Mouse (Mus musculus) heart, embryonic 16.5 days (tissue): Measurements from ENCODE around the gene Prx. TPM values are rescaled to one million over a fixed set of nuclear protein-coding genes. Genes with fewer than 3 reads are reported as not detected.

Experiments
- ATAC-seq: fragments of 200-750 bp; cut with Nextera tagmentation; replicated peaks from 2 replicates; pipeline ENCODE4 v1.8.0; 2017; ENCODE audit warnings: moderate number of reproducible peaks; ENCODE audit not compliant: insufficient read depth, low FRiP score; ENCODE audit errors: extremely low read depth
- H3K27ac ChIP-seq: fragments of 300-500 bp; sonication (generic); 2 replicates; pipeline ENCODE4 v1.5.1; 2014; ENCODE audit warnings: mild to moderate bottlenecking, low read length, control low read depth, moderate library complexity
- H3K27me3 ChIP-seq: fragments of 300-500 bp; sonication (generic); 2 replicates; pipeline ENCODE4 v1.6.1; 2014; ENCODE audit warnings: low read length, mixed read lengths; ENCODE audit not compliant: control insufficient read depth, insufficient read depth
- H3K36me3 ChIP-seq: fragments of 300-500 bp; sonication (generic); 2 replicates; pipeline ENCODE4 v1.6.1; 2014; ENCODE audit not compliant: control insufficient read depth, insufficient read depth
- H3K4me1 ChIP-seq: fragments of 300-500 bp; sonication (generic); 2 replicates; pipeline ENCODE4 v1.6.1; 2014; ENCODE audit warnings: low read length, mixed read lengths; ENCODE audit not compliant: control insufficient read depth, insufficient read depth
- H3K4me2 ChIP-seq: fragments of 300-500 bp; sonication (generic); 2 replicates; pipeline ENCODE4 v1.6.1; 2014; ENCODE audit warnings: low read depth, mild to moderate bottlenecking, control low read depth, low read length
- H3K4me3 ChIP-seq: fragments of 300-500 bp; sonication (generic); 2 replicates; pipeline ENCODE4 v1.5.1; 2014; ENCODE audit warnings: mild to moderate bottlenecking, control low read depth, low read length
- H3K9ac ChIP-seq: fragments of 300-500 bp; sonication (generic); 2 replicates; pipeline ENCODE4 v1.6.1; 2014; ENCODE audit warnings: low read length, control low read depth
- H3K9me3 ChIP-seq: fragments of 300-500 bp; sonication (generic); replicated peaks from 2 replicates; pipeline ENCODE4 v1.6.1; 2016; ENCODE audit warnings: low read length; ENCODE audit not compliant: control insufficient read depth
- WGBS: fragments of 180-500 bp; shearing (Covaris S2); extraction: QIAGEN DNeasy Blood & Tissue Kit; methylation state at CpG from one replicate; pipeline ENCODE4 v1.1.7; 2014; 5-methylcytosine and 5-hydroxymethylcytosine counted together
- polyA plus RNA-seq: library from polyadenylated mRNA; unstranded; fragments of >200 nt; fragmentation: Nextera tagmentation; extraction: Ambion mirVana; gene quantifications from 2 replicates; pipeline ENCODE4 v1.2.1, GENCODE M21; 2015

Prx gene
- polyA plus RNA-seq, 1 experiment from 2014 or later, result 1.7 TPM

DNA sequence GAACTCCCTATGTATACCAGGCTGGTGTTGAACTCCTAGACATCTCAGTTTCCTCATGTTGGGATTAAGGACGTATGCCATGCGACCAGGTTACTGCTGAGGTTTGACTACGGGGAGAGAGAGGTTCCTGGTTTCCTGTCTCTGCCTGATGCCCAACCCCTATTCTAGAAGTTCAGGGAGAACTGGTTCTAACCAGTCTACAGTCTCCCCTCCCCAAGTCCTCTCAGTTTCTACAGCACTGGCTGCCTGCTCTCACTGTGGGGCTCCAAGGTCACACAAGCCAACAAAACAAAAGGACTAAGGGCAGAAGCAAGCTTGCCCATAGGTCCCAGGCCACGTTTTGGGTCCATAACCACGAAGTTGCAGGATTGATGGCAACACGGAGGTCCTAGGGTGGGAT, 50.5 kb downstream of the Prx start:
- Histone ChIP-seq H3K9ac (no peak overlapping the region), H3K27me3 (no peaks in the 10 kb centered on the region), H3K4me1 (peaks cover 8% of the 10 kb centered on the region), H3K27ac (no peak overlapping the region), H3K4me3 (no peak overlapping the region), H3K9me3 (no peaks in the 10 kb centered on the region), H3K36me3 (no peaks in the 10 kb centered on the region), H3K4me2 (no peak overlapping the region)
- WGBS, result 68% methylated on average over 6 of the region's 6 CpGs
- ATAC-seq, result no peak

DNA sequence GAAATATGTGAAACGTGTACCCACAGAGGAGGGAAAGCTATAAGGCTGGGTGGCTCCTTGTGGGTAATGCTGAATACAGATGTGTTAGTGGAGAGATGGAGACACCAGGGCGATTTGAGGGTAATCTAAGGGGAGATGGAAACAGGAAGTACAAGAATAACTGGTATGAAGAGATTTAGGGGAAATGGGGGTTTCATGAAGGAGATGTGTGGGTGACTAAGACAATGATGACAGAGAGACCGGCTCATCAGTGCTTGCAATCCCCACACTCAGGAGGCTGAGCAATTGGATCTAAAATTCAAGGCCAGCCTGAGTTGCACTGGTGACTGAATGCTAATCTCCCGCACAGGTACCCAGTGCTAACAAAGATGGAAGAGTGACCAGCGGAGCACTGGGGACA, 52.9 kb downstream of the Prx start:
- Histone ChIP-seq H3K27ac (no peak overlapping the region), H3K9ac (peak overlapping the region; percentile 82; the same call in 1 of the 2 replicates), H3K9me3 (no peaks in the 10 kb centered on the region), H3K27me3 (no peaks in the 10 kb centered on the region), H3K4me3 (peak overlapping the region; percentile 86), H3K4me2 (peak overlapping the region; percentile 74), H3K36me3 (peaks cover 4% of the 10 kb centered on the region), H3K4me1 (peaks cover 8% of the 10 kb centered on the region)
- 47% methylated on average over 5 of the region's 5 CpGs for WGBS
- no peak for ATAC-seq

DNA sequence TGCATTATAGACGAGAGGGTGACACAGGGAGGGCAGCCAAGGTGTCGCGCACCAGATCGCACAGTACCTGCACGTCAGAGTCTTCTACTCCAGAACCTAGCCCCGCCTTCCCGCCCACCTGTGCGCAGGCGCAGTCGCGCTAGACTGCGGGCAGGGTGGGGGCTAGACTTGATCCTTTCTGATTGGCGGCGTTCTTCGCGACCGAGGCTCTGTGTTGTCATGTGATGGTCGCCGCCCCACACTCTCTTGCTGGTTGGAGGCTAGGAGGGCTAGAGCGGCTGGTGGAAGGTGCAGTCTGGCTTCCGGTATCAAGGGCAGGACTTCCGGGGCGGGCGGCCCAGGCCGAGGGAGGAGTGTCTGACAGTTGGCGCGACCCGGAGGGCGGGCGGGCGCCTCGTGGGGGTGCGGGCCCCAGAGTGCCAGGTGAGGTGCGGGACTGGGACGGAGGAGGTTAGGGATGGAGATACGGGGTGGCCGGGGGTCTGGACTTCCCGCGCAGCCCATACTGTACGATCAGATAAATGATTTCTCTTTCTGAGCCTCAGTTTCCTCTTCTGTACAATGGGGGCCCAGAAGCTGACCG, 53.9 kb downstream of the Prx start, which contains the start of the genes Pld3 and 2310022A10Rik:
Gene Pld3, minus strand, starts transcription at position 288 of the 583 bp plus-strand sequence.
Gene 2310022A10Rik, plus strand, starts transcription at position 303 of the 583 bp plus-strand sequence.
- peak within 1 kb of the TSS; percentile 86 for H3K4me3 ChIP-seq
- under 1% methylated on average over 41 of the region's 41 CpGs for WGBS
- peaks cover 8% of the 10 kb centered on the region for H3K4me1 ChIP-seq
- peak; percentile 99 for ATAC-seq
- peaks cover 4% of the 10 kb centered on the region for H3K36me3 ChIP-seq
- H3K27ac ChIP-seq, result peak within 1 kb of the TSS; percentile 40
- no peaks in the 10 kb centered on the region for H3K9me3 ChIP-seq
- H3K27me3 ChIP-seq, result no peaks in the 10 kb centered on the region
- H3K4me2 ChIP-seq, result peak within 1 kb of the TSS; percentile 74
- H3K9ac ChIP-seq, result peak within 1 kb of the TSS; percentile 82

DNA sequence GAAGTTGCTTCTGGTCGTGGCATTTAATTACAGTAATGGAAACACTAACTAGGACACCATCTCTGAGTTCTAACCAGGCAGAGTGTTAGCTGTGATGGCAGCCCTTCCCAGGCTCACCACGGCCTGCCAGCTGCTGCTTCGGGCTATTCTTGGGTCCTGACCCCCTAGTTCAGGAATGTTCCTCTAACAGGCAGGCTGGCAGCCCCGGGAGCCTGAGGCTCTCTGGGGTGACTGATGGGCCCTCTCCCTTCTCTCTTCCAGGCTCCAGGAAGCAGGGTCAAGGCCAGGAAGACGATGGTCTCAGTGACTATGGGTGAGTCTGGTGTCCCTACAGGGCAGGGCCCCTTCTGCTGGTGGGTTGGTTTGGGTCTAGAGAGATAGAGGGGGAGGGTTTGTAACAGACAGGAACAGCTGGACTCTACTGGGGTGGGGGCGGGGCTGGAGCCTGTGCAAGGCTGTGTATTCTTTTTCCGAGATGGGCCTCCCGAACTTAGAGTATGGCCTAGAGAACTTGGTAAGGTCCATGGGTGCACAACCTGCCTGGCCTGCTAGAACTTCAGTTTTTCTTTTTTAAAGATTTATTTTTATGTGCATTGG, 61.3 kb downstream of the Prx start:
- Histone ChIP-seq H3K36me3 (peaks cover 31% of the 10 kb centered on the region), H3K4me2 (peak overlapping the region; percentile 40)
- peak; percentile 93 for ATAC-seq

DNA sequence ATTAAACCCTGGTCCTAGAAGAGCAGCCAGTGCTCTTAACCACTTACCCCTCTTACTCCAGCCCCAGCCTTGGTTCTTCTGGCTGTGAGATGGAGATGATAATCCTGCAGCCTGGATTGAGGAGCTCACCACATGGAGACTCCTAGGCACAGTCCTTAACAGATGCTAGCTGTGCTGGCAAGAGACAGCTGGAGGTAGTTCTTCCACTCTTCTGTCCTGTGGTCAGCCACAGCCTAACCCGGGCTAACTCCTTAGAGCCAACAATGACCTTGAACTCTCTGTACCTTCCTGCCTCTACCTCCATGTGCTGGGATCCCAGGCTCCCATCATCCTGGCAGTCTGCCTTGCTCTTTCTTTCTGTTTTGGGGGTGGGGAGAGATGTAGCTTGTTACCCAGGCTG, 61.9 kb downstream of the Prx start:
- Histone ChIP-seq H3K27me3 (no peaks in the 10 kb centered on the region), H3K4me3 (peak overlapping the region; percentile 34), H3K36me3 (peaks cover 34% of the 10 kb centered on the region), H3K4me2 (peak overlapping the region; percentile 40), H3K4me1 (peaks cover 9% of the 10 kb centered on the region), H3K27ac (peak overlapping the region; percentile 79), H3K9ac (peak overlapping the region; percentile 16), H3K9me3 (no peaks in the 10 kb centered on the region)
- WGBS, result 79% methylated on average over 1 of the region's 1 CpGs
- ATAC-seq, result peak; percentile 18; the same call in 1 of the 2 replicates

More for the DNA sequence above, 61.3 kb downstream of the Prx start:
- Histone ChIP-seq H3K27ac (peak overlapping the region; percentile 79), H3K27me3 (no peaks in the 10 kb centered on the region), H3K4me1 (peaks cover 9% of the 10 kb centered on the region), H3K9ac (peak overlapping the region; percentile 16), H3K9me3 (no peaks in the 10 kb centered on the region), H3K4me3 (peak overlapping the region; percentile 34)
- WGBS, result 41% methylated on average over 8 of the region's 8 CpGs

Other genes with a start within 250 kb of the Prx start
- gene Numbl, start 240.9 kb upstream of the Prx start, polyA plus RNA-seq, result 8.7 and 10.2 TPM in 2 replicates
- 63.5 and 86.0 TPM in 2 replicates for gene Ltbp4, start 161.6 kb upstream of the Prx start, polyA plus RNA-seq
- gene Shkbp1, start 143.3 kb upstream of the Prx start, polyA plus RNA-seq, result 22.3 and 24.1 TPM in 2 replicates
- 0.46 TPM in 1 of 2 replicates, not detected in the other for gene Gm20479, start 141.9 kb upstream of the Prx start, polyA plus RNA-seq
- gene Sptbn4, start 51.6 kb upstream of the Prx start, polyA plus RNA-seq, result 0.10 and 0.43 TPM in 2 replicates
- gene Blvrb, start 51.3 kb upstream of the Prx start, polyA plus RNA-seq, result 48.3 and 52.3 TPM in 2 replicates
- gene Sertad3, start 25.6 kb upstream of the Prx start, polyA plus RNA-seq, result 22.1 and 23.4 TPM in 2 replicates
- gene Sertad1, start 12.4 kb upstream of the Prx start, polyA plus RNA-seq, result 36.4 and 44.0 TPM in 2 replicates
- gene Hipk4, start 23.9 kb downstream of the Prx start, polyA plus RNA-seq, result 0.25 and 0.38 TPM in 2 replicates
- 58.6 and 63.4 TPM in 2 replicates for gene Pld3, start 53.9 kb downstream of the Prx start, polyA plus RNA-seq
- gene 2310022A10Rik, start 53.9 kb downstream of the Prx start, polyA plus RNA-seq, result 40.7 and 41.5 TPM in 2 replicates
- gene Akt2, start 92.2 kb downstream of the Prx start, polyA plus RNA-seq, result 82.3 and 84.0 TPM in 2 replicates
- 0.07 TPM in 1 of 2 replicates, not detected in the other for gene Ttc9b, start 154.6 kb downstream of the Prx start, polyA plus RNA-seq
- gene Map3k10, start 175.3 kb downstream of the Prx start, polyA plus RNA-seq, result 3.5 and 4.2 TPM in 2 replicates
- 2.4 and 3.0 TPM in 2 replicates for gene Zfp607b, start 190.0 kb downstream of the Prx start, polyA plus RNA-seq
- 17.7 and 19.8 TPM in 2 replicates for gene Zfp60, start 232.1 kb downstream of the Prx start, polyA plus RNA-seq